Mouse (Mus musculus) midbrain, embryonic 15.5 days (tissue): ENCODE results near the gene Gm17018. TPM values are rescaled to one million over a fixed set of nuclear protein-coding genes. Genes with fewer than 3 reads are reported as not detected.
A peak's percentile ranks its signal among the peaks of the same experiment; 100 is the strongest.

ENCODE experiments used
- ATAC-seq: fragments of 200-750 bp; cut with Nextera tagmentation; replicated peaks from 2 replicates; pipeline ENCODE4 v1.8.0; 2017; ENCODE audit warnings: moderate TSS enrichment
- H3K27ac ChIP-seq: fragments of 300-500 bp; sonication (generic); 2 replicates; pipeline ENCODE4 v1.5.1; 2015; ENCODE audit warnings: mild to moderate bottlenecking, inconsistent platforms
- H3K27me3 ChIP-seq: fragments of 300-500 bp; sonication (generic); replicated peaks from 2 replicates; pipeline ENCODE4 v1.6.1; 2015; ENCODE audit warnings: inconsistent platforms
- H3K36me3 ChIP-seq: fragments of 300-500 bp; sonication (generic); replicated peaks from 2 replicates; pipeline ENCODE4 v1.6.1; 2015; ENCODE audit warnings: inconsistent platforms
- H3K4me1 ChIP-seq: fragments of 300-500 bp; sonication (generic); 2 replicates; pipeline ENCODE4 v1.6.1; 2015; ENCODE audit warnings: inconsistent platforms
- H3K4me2 ChIP-seq: fragments of 300-500 bp; sonication (generic); 2 replicates; pipeline ENCODE4 v1.6.1; 2015; ENCODE audit warnings: inconsistent platforms, mild to moderate bottlenecking, moderate library complexity
- H3K4me3 ChIP-seq: fragments of 300-500 bp; sonication (generic); 2 replicates; pipeline ENCODE4 v1.5.1; 2015; ENCODE audit warnings: mild to moderate bottlenecking, inconsistent platforms
- H3K9ac ChIP-seq: fragments of 300-500 bp; sonication (generic); 2 replicates; pipeline ENCODE4 v1.6.1; 2015; ENCODE audit warnings: mild to moderate bottlenecking, inconsistent platforms
- H3K9me3 ChIP-seq: fragments of 300-500 bp; sonication (generic); 2 replicates; pipeline ENCODE4 v1.6.1; 2016; ENCODE audit warnings: inconsistent platforms
- WGBS: fragments of 180-500 bp; shearing (Covaris S2); methylation state at CpG from one replicate; pipeline ENCODE4 v1.1.7; 2015; ENCODE audit warnings: mixed read lengths; 5-methylcytosine and 5-hydroxymethylcytosine counted together
- polyA plus RNA-seq: library from polyadenylated mRNA; unstranded; fragments of >200 nt; fragmentation: Nextera tagmentation; extraction: Ambion mirVana; gene quantifications from 2 replicates; pipeline ENCODE4 v1.2.1, GENCODE M21; 2015

Gene Gm17018
- polyA plus RNA-seq, 1 experiment from 2014 or later: 60.3 TPM

DNA sequence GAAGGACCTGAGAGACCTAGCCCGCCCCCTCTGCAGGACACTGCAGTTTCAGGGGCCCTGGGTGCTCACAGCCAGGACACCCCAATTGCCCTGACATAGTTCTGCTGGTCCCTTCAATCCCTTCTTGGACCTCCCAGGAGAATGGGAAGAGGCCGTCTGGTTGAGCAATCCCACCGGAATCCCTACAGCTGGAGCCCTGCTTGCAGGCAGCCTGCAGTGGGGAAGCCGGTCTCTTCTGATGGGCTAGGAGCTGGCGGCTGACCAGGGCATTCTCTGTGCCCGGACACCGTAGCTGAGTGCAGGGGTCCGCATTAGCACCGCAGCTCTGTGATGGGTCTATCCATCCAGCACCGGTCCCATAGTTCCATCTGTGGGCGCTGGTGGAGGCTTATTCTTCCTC lies 6.3 kb upstream of the Gm17018 start:
- no peak for ATAC-seq
- no peaks in the 10 kb centered on the region; the same call in 1 of the 2 replicates for H3K36me3 ChIP-seq
- WGBS: 92% methylated on average over 11 of the region's 11 CpGs

DNA sequence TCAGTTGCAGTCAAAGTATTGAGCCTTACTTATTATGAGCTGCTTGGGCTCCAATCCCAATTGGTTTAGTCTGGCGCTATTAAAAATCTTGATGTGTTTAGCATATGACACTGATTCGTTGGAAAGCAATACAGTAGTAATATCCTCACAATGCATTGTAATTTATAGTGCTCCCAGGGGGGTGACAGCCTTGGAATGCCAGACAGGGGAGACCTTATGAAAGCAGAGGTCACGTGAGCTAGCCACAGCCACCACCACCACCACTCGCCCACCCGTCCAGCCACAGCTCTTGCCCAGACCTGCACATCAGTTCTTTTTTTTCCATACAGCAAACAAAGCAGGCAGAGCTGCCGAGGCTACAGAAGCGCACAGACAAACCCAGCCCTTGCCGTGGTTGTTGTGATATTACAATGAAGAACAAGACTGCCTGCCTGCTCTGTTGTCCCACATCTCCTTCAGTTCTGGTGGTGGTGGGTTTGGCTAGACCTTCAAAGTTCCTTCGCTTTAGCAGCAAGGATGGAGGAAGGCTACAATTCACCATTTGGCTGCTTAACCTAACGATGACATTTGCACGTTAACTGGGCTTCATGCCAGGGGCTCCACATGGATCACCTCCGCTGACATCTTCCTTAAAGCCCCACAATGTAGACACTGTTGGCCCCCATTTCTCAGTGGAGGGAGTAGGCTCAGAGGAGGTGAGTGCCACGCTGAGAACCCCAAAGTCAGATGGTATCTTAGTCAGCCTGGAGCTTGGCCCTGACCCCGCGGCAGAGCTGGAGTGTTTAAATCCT lies 5.7 kb downstream of the Gm17018 start:
- Histone ChIP-seq H3K9me3 (no peaks in the 10 kb centered on the region), H3K4me2 (no peak overlapping the region), H3K27ac (no peak overlapping the region), H3K36me3 (no peaks in the 10 kb centered on the region), H3K9ac (no peak overlapping the region), H3K4me1 (peaks cover 17% of the 10 kb centered on the region), H3K4me3 (no peak overlapping the region), H3K27me3 (peaks cover 62% of the 10 kb centered on the region)
- WGBS: 54% methylated on average over 15 of the region's 15 CpGs
- ATAC-seq: no peak

More for the DNA sequence above, 6.3 kb upstream of the Gm17018 start:
- Histone ChIP-seq H3K9ac (no peak overlapping the region), H3K27ac (no peak overlapping the region), H3K27me3 (peaks cover 7% of the 10 kb centered on the region), H3K4me2 (no peak overlapping the region), H3K4me1 (no peaks in the 10 kb centered on the region), H3K9me3 (no peaks in the 10 kb centered on the region), H3K4me3 (no peak overlapping the region)

DNA sequence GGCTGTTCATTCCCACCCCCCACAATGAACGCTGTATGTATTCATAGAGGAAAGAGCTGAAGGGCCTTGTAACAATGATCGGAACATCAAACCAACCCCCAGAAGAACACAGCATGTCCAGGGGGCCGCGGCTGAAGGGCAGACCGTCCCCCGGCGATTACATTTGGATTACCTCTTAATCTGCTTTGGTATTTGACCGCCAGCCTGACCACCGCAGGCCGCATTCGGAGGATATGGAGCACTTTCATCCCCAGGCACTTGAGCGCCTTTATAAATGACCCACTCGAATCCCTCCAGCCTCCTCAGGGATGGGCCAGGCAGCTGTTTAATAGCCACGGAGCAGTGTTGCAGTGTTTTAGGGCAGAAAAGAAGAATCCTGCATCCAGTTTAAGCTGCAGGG lies 7.0 kb downstream of the Gm17018 start:
- whole genome bisulfite sequencing: 16% methylated on average over 14 of the region's 14 CpGs
- Histone ChIP-seq H3K4me3 (no peak overlapping the region), H3K9me3 (no peaks in the 10 kb centered on the region), H3K9ac (no peak overlapping the region), H3K27me3 (peaks cover 69% of the 10 kb centered on the region), H3K4me2 (no peak overlapping the region), H3K36me3 (no peaks in the 10 kb centered on the region), H3K27ac (no peak overlapping the region), H3K4me1 (peaks cover 17% of the 10 kb centered on the region)
- no peak for ATAC-seq

DNA sequence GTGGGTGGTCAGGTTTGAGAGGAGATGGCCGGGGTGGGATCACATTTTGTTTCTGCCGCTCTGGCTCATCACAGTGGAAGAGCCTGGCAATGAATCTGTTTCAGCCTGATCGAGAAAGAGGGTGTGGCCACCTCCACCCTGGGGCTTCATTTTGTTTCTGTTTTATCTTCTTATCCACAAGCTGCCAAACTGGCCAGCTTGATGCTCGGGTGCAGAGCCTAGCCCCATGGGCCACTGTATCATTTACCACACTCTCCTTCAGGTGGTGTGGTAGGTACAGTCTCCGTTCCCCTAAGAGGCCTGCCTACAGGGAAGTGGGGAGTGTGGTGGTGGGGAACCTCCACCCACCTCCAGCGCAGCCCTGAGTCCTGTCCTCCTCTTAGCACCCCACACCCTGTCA lies 12.6 kb downstream of the Gm17018 start:
- H3K27ac ChIP-seq: no peak overlapping the region
- H3K9ac ChIP-seq: no peak overlapping the region
- H3K4me3 ChIP-seq: no peak overlapping the region
- peaks cover 39% of the 10 kb centered on the region for H3K27me3 ChIP-seq
- H3K36me3 ChIP-seq: no peaks in the 10 kb centered on the region; the same call in 1 of the 2 replicates
- ATAC-seq: no peak
- H3K4me1 ChIP-seq: peaks cover 7% of the 10 kb centered on the region; the same call in 1 of the 2 replicates
- H3K4me2 ChIP-seq: no peak overlapping the region
- WGBS: 74% methylated on average over 6 of the region's 6 CpGs
- no peaks in the 10 kb centered on the region for H3K9me3 ChIP-seq

DNA sequence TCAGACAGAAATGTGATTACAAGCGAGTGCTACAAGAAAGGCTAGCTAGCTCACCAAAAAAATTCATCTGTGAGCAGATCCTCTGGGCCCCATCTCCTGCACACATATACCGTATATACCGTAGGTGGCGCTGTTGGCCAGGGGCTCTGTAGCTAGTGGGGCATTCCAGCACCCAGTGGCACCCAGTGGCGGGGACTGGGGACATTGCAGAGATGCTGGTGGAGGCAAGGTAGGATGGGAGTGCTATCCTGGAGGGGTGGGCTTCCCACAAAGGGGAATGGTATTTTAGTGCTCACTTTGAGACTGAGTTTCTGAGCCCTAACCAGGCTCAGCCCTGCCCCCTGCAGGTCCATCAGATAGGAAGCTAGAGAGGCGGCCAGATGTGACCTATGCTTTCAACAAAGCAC lies 13.4 kb downstream of the Gm17018 start:
- peak; percentile 43 for ATAC-seq
- H3K9ac ChIP-seq: no peak overlapping the region
- no peaks in the 10 kb centered on the region; the same call in 1 of the 2 replicates for H3K36me3 ChIP-seq
- H3K27ac ChIP-seq: peak overlapping the region; percentile 43; the same call in 1 of the 2 replicates
- no peak overlapping the region for H3K4me3 ChIP-seq
- WGBS: 13% methylated on average over 6 of the region's 6 CpGs
- H3K4me1 ChIP-seq: peaks cover 7% of the 10 kb centered on the region; the same call in 1 of the 2 replicates
- H3K9me3 ChIP-seq: no peaks in the 10 kb centered on the region
- H3K4me2 ChIP-seq: no peak overlapping the region
- peaks cover 30% of the 10 kb centered on the region for H3K27me3 ChIP-seq

DNA sequence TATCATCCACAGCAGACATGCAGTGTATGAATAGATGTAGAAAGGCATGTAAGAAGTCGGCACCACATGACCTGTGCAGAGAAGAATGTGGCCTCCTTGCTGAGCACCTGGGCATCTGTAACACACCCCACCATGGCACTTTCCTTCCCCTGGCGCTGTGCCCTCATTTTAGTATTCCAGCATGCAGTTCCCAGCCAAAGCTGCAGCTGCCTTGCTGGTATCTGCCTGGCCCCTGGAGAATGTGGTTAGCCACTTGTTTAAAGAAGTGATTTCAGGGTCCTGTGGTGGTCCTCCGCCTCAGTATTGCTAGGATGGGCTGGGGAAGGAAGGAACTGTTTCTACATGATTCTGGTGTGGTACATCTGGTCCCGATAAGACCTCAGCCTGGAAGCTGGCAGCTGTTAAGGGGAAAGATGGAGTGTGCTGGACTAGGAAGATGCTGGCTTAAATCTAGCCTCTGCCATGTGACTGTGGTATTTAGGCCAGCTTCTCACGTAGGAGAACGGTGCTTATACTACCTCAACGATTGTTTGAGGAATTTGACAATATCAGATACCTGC lies 14.0 kb downstream of the Gm17018 start:
- Histone ChIP-seq H3K9ac (no peak overlapping the region), H3K9me3 (no peaks in the 10 kb centered on the region), H3K4me3 (no peak overlapping the region), H3K27me3 (peaks cover 25% of the 10 kb centered on the region), H3K27ac (no peak overlapping the region), H3K4me1 (peaks cover 7% of the 10 kb centered on the region; the same call in 1 of the 2 replicates), H3K4me2 (no peak overlapping the region), H3K36me3 (no peaks in the 10 kb centered on the region; the same call in 1 of the 2 replicates)
- WGBS: 84% methylated on average over 7 of the region's 7 CpGs
- no peak for ATAC-seq

DNA sequence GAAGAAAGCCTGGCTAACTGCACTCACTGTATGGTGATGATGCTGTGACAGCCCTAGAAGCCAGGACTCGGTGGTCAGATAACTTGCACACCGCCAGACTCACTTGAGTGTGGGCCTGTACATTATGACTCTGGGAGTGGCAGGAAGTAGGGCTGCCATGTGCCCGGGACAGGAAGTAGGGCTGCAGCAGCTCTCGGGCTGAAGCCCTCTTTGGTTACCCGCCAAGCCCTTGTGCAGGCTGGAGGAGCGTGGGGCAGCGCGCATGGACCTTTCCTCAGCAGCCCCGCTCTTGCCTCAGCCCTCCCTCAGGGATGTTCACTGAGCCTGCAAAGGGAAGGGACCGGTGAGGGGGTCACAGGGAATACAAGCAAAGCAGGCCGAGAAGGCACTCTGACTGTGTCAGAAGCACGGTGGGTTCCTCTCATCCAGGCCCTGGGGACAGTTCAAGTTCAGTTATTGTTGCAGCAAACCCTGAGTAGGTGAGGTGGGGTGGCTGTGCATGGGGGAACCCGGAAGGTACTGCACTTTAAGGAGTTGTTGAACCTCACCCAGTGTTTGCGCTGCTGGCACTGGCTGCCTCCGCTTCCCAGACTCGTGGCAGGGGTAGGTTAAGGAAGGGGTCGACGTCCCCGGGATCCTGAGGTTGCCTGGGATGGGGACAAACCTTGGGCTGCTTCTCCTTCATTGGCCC lies 14.7 kb downstream of the Gm17018 start:
- no peak overlapping the region for H3K9ac ChIP-seq
- no peak overlapping the region for H3K27ac ChIP-seq
- no peaks in the 10 kb centered on the region for H3K9me3 ChIP-seq
- no peak overlapping the region for H3K4me2 ChIP-seq
- H3K27me3 ChIP-seq: peaks cover 19% of the 10 kb centered on the region
- peaks cover 11% of the 10 kb centered on the region; the same call in 1 of the 2 replicates for H3K4me1 ChIP-seq
- no peaks in the 10 kb centered on the region; the same call in 1 of the 2 replicates for H3K36me3 ChIP-seq
- ATAC-seq: no peak
- WGBS: 53% methylated on average over 19 of the region's 19 CpGs
- no peak overlapping the region for H3K4me3 ChIP-seq

DNA sequence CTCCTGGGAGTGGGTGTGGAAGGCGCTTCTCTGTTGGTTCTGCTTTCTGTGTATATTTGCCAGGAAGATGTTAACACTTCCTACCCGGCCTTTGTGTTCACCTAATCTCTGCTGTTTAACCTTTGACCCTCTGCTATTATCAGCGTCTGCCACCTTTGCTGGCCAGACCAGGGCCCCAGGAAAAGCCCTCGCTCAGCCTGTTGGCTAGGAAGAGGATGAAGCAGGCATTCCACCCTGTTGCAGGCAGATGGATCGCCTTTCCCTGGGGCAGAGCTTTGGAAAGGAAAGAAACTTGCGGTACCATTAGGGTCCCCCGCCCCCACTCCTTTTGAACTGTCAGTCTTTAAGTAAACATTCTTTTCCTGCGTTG lies 15.2 kb downstream of the Gm17018 start:
- no peak overlapping the region for H3K4me2 ChIP-seq
- ATAC-seq: no peak
- H3K27me3 ChIP-seq: peaks cover 19% of the 10 kb centered on the region
- WGBS: 12% methylated on average over 8 of the region's 8 CpGs
- peaks cover 17% of the 10 kb centered on the region; the same call in 1 of the 2 replicates for H3K4me1 ChIP-seq
- no peaks in the 10 kb centered on the region; the same call in 1 of the 2 replicates for H3K36me3 ChIP-seq
- no peaks in the 10 kb centered on the region for H3K9me3 ChIP-seq
- H3K4me3 ChIP-seq: no peak overlapping the region
- H3K9ac ChIP-seq: no peak overlapping the region
- H3K27ac ChIP-seq: no peak overlapping the region

DNA sequence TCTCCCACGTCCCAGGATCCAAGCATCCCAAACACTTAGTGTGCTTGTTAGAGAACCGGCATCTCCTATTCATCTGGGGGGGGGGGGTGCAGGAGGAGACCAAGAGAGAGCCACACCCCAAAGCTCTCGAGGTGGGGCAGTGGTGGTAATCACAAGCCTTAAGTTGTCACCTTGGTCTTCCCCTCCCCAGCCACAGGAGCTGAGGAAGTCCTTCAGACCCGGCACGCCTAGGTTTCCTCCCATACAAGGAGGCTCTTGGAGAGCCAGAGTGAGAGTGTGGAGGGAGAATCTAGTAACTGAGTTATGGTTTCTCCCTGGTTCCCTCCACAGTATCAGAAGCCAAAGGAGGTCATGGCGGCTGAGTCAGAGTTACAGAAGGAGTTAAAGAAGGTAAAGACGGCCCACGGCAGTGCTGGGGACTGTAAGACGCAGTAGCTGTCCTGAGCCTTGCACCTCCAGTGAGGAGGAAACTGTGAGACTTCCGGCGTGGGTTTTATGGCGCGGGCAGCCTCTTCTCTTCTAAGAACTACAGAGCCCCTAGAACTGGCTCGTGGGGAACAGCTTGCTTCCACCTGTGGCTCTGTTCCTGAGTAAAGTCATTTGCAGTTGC lies 16.8 kb downstream of the Gm17018 start:
- Histone ChIP-seq H3K4me3 (no peak overlapping the region), H3K36me3 (no peaks in the 10 kb centered on the region; the same call in 1 of the 2 replicates), H3K9ac (no peak overlapping the region), H3K4me2 (no peak overlapping the region), H3K4me1 (peaks cover 21% of the 10 kb centered on the region), H3K9me3 (no peaks in the 10 kb centered on the region), H3K27ac (no peak overlapping the region), H3K27me3 (peaks cover 13% of the 10 kb centered on the region)
- 86% methylated on average over 14 of the region's 14 CpGs for WGBS
- ATAC-seq: no peak

DNA sequence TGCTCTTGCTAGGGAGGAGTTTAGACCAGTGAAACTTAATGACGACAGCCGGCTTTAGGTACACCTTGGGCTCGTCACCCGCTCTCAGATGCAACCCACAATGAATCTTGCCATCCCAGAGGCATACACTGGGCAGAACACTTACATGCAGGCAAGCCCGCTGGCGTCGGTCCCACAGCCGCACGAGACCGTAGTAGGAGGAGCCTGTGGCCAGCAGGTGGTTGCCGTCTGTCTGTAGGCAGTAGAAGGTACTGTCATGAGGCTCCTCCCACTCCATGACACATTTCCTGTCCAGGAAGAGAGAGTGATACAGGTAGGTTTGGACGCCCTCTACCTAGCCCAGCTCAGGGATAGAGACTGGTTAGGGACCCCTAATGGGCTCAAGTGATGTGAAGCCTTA lies 18.6 kb downstream of the Gm17018 start:
- WGBS: 88% methylated on average over 12 of the region's 12 CpGs

DNA sequence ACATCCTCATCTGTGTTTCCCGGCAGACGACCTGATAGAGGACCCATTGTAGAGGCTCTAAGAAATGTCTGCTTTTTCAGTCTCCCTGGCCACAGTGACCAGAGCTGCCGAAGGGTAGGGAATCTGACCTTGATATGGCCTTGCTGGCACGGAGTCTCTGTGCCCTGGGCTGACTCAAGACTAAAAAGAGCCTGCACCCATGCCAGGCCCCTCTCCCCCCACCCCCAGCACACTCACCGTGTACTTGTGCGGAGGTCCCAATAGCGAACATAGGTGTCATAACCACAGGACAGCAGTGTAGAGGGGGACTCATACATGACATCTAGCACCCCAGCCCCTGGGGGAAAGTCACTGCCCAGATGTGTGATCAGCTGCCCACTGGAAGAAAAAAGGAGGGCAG lies 19.0 kb downstream of the Gm17018 start:
- Histone ChIP-seq H3K27ac (no peak overlapping the region), H3K4me3 (no peak overlapping the region), H3K27me3 (peaks cover 13% of the 10 kb centered on the region), H3K4me2 (no peak overlapping the region), H3K9me3 (no peaks in the 10 kb centered on the region), H3K9ac (no peak overlapping the region), H3K4me1 (peaks cover 21% of the 10 kb centered on the region), H3K36me3 (no peaks in the 10 kb centered on the region; the same call in 1 of the 2 replicates)
- WGBS: 81% methylated on average over 7 of the region's 7 CpGs
- ATAC-seq: no peak

More for the DNA sequence above, 18.6 kb downstream of the Gm17018 start:
- peaks cover 22% of the 10 kb centered on the region for H3K4me1 ChIP-seq
- H3K4me3 ChIP-seq: no peak overlapping the region
- H3K27me3 ChIP-seq: peaks cover 13% of the 10 kb centered on the region
- H3K9ac ChIP-seq: no peak overlapping the region
- H3K4me2 ChIP-seq: no peak overlapping the region
- no peak for ATAC-seq
- H3K9me3 ChIP-seq: no peaks in the 10 kb centered on the region
- no peak overlapping the region for H3K27ac ChIP-seq
- no peaks in the 10 kb centered on the region; the same call in 1 of the 2 replicates for H3K36me3 ChIP-seq

DNA sequence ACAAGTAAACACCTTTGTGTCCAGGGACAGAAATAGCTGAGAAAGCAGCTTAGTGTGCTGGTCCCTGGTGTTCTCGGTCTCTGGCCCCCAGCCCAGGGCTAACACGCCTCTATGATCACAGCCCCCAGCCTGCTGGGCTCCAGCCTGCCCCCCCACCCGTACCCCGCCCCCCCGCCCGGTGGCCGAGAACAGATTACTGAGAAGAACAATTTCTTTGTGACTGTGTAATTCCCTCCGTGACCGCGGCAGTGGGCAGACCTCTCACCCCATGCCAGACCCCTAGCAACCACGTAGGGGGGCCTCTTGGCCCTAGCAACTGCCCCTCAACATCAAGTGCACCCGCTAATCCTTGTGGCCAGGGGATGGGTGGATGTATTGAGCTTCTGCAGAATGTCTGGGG lies 19.8 kb downstream of the Gm17018 start:
- Histone ChIP-seq H3K27me3 (peaks cover 15% of the 10 kb centered on the region; the same call in 1 of the 2 replicates), H3K4me2 (no peak overlapping the region), H3K9ac (no peak overlapping the region), H3K4me3 (no peak overlapping the region), H3K4me1 (peaks cover 21% of the 10 kb centered on the region), H3K27ac (no peak overlapping the region), H3K9me3 (no peaks in the 10 kb centered on the region), H3K36me3 (no peaks in the 10 kb centered on the region; the same call in 1 of the 2 replicates)
- 20% methylated on average over 12 of the region's 12 CpGs for WGBS
- peak; percentile 18; the same call in 1 of the 2 replicates for ATAC-seq
